In genomic region chr17:50048209-50048608, GRCm38 (mm10) we compare ENCODE assay signal across 21 mouse cellular contexts.
DNase-seq lines count a peak whose midpoint lies in the region; ATAC-seq and TF ChIP-seq lines count a peak whose summit lies in the region.
"Had no signal": no experiment of that assay in that cellular context is flagged by ENCODE, and none has a peak within 500 bp of the region (broad histone marks: within the 10 kb centered on the region; RNA-seq: fewer than 3 reads in every experiment).

No protein-coding gene starts in this region.

- no peak overlapping the region for H3K9ac ChIP-seq in neural tube, embryonic 13.5 days
- H3K9ac ChIP-seq in hindbrain, postnatal 0 days (replicated peaks; ENCODE audit: low read length), result no peak overlapping the region
- H3K9ac ChIP-seq: kidney, embryonic 15.5 days; limb, embryonic 15.5 days; stomach, embryonic 15.5 days had no signal

- no peak for DNase-seq in gastrocnemius, adult 2 months
- no peak for DNase-seq in gastrocnemius, postnatal 14 days
- no peak for DNase-seq in neural tube, embryonic 10.5 days (ENCODE audit: extremely low spot score, low spot score)
- peak; percentile 29 for DNase-seq in hindbrain, postnatal 0 days (ENCODE audit: low spot score)
- no peak for DNase-seq in left cerebral cortex, adult 9 months (ENCODE audit: low spot score in 2 of 2)
- no peak for DNase-seq in left cerebral cortex, postnatal 25 days (ENCODE audit: low spot score in 2 of 2)
- DNase-seq: B cell, adult 2 months; cerebellum, adult 11-12 months; cerebellum, postnatal 36 days; gastrocnemius, postnatal 25 days; lung, adult 18-20 months; lung, postnatal 36 days; spleen, adult 18-20 months had no signal

- TF ChIP-seq CTCF in gastrocnemius, adult 2 months (IDR thresholded peaks at IDR 0.05), result no peak
- TF ChIP-seq CTCF in hindbrain, postnatal 0 days (IDR thresholded peaks at IDR 0.05; ENCODE audit: low read depth), result no peak

- no peak; the same call in 1 of the 2 replicates for ATAC-seq in neural tube, embryonic 13.5 days (ENCODE audit: low read depth)
- no peak for ATAC-seq in hindbrain, postnatal 0 days
- ATAC-seq in granulocyte monocyte progenitor cell, adult 5-6 weeks (replicated peaks; ENCODE audit: poor library complexity, severe bottlenecking), result no peak
- ATAC-seq: Patski had no signal

- H3K27me3 ChIP-seq in neural tube, embryonic 13.5 days, result no peaks in the 10 kb centered on the region
- H3K27me3 ChIP-seq in hindbrain, postnatal 0 days (ENCODE audit: insufficient read depth, low read length), result no peaks in the 10 kb centered on the region
- H3K27me3 ChIP-seq: kidney, embryonic 15.5 days; limb, embryonic 15.5 days; stomach, embryonic 15.5 days had no signal

- no peak overlapping the region for H3K4me2 ChIP-seq in neural tube, embryonic 13.5 days
- no peak overlapping the region for H3K4me2 ChIP-seq in hindbrain, postnatal 0 days (ENCODE audit: low read depth, low read length)
- H3K4me2 ChIP-seq: kidney, embryonic 15.5 days; limb, embryonic 15.5 days; stomach, embryonic 15.5 days had no signal

- H3K27ac ChIP-seq in gastrocnemius, adult 2 months, result peak overlapping the region; percentile 8; the same call in 1 of the 2 replicates
- peak overlapping the region; percentile 54 for H3K27ac ChIP-seq in neural tube, embryonic 13.5 days (replicated peaks)
- H3K27ac ChIP-seq in hindbrain, postnatal 0 days, result no peak overlapping the region
- H3K27ac ChIP-seq: kidney, embryonic 15.5 days; layer of hippocampus, adult 2 months; left cerebral cortex, adult 2 months; limb, embryonic 15.5 days; stomach, embryonic 15.5 days had no signal

- H3K4me1 ChIP-seq in neural tube, embryonic 13.5 days (replicated peaks), result peaks cover 13% of the 10 kb centered on the region
- H3K4me1 ChIP-seq in hindbrain, postnatal 0 days (ENCODE audit: insufficient read depth, low read length), result no peaks in the 10 kb centered on the region
- H3K4me1 ChIP-seq: kidney, embryonic 15.5 days; stomach, embryonic 15.5 days had no signal

- no peaks in the 10 kb centered on the region for H3K9me3 ChIP-seq in neural tube, embryonic 13.5 days
- H3K9me3 ChIP-seq in hindbrain, postnatal 0 days (ENCODE audit: low read length), result no peaks in the 10 kb centered on the region
- H3K9me3 ChIP-seq: kidney, embryonic 15.5 days; limb, embryonic 15.5 days; stomach, embryonic 15.5 days had no signal

- no peak overlapping the region for H3K4me3 ChIP-seq in gastrocnemius, adult 2 months
- H3K4me3 ChIP-seq in neural tube, embryonic 13.5 days, result no peak overlapping the region
- no peak overlapping the region for H3K4me3 ChIP-seq in hindbrain, postnatal 0 days (ENCODE audit: low read length)
- H3K4me3 ChIP-seq: kidney, embryonic 15.5 days; layer of hippocampus, adult 2 months; left cerebral cortex, adult 2 months; limb, embryonic 15.5 days; stomach, embryonic 15.5 days had no signal

- WGBS in neural tube, embryonic 13.5 days, result 50% methylated on average over 9 of the region's 9 CpGs
- 57% methylated on average over 9 of the region's 9 CpGs for WGBS in hindbrain, postnatal 0 days

- no peaks in the 10 kb centered on the region for H3K36me3 ChIP-seq in neural tube, embryonic 13.5 days
- H3K36me3 ChIP-seq in hindbrain, postnatal 0 days (ENCODE audit: insufficient read depth, low read length), result no peaks in the 10 kb centered on the region
- H3K36me3 ChIP-seq: kidney, embryonic 15.5 days; stomach, embryonic 15.5 days had no signal

- intact Hi-C loops in gastrocnemius, adult 2 months (cut with DNase I), result no loop called here
- intact Hi-C loops in gastrocnemius, postnatal 14 days (cut with DNase I; ENCODE audit: low total_unique reads), result no loop called here
- intact Hi-C loops in left cerebral cortex, postnatal 25 days (cut with DNase I), result no loop called here
